Mouse (Mus musculus): ENCODE results near the gene Hmgcl.
"Not testable (repeated sequence)": the region's sequence is repeated elsewhere in the genome, so short reads cannot be mapped to it uniquely, and the experiment has no call there.

Gene Hmgcl

DNA sequence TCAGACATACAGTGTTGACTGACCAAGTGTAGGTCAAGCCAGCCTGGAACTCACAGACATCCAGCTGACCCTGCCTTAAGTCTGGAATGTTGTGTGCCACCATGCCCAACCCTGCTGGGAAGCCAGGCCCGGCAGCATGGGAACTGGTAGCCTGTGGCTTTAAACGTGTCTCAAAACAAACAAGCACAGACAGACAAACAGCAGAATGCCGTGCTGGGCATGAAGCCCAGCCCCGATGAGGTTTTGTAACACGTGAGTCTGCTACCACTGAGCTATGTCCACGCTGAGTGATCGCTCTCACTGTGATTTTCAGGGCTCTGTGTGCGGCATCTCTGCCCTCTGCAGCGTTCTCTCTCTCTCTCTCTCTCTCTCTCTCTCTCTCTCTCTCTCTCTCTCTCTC lies 9.6 kb downstream of the Hmgcl start:
- no peak for DNase-seq (ENCODE audit: extremely low read depth, insufficient read length, low spot score)

DNA sequence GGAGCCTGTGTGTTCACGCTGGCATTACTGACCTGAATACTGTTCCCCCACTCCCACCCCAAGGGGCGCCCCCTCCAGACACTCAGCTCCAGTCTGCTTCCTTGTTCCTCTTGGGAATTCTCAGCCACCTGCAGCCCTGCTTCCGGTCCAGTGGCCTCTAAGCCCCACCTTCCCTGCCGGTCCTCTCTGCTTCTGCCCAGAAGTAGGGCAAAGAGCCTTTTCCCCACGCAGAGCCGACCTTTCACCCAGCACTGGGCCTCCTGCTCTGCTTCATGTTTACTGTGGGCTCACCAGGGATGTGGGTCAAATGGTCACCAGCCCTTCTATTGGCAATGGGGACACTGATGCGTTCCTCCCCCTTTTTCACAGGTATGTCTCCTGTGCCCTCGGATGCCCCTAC lies 12.1 kb downstream of the Hmgcl start:
- no peak for DNase-seq (ENCODE audit: extremely low read depth, insufficient read length, low spot score)

DNA sequence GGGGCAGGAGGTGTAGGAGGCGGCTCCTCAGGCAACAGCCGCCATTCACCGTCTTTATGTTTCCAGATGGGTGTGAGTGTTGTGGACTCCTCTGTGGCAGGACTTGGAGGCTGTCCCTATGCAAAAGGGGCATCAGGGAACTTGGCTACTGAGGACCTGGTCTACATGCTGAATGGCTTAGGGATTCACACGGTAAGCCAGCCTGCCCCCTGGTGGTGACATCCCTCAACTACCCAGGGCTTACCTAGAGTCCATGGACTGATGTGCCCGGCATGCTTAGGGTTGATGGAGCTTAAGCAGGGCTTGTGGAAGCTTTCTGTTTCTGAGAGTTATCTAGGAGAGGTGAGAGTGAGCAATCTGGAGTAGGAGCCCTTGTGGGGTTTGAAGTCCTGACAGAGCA lies 14.5 kb downstream of the Hmgcl start:
- peak; percentile 45 for DNase-seq (ENCODE audit: extremely low read depth, insufficient read length, low spot score)

DNA sequence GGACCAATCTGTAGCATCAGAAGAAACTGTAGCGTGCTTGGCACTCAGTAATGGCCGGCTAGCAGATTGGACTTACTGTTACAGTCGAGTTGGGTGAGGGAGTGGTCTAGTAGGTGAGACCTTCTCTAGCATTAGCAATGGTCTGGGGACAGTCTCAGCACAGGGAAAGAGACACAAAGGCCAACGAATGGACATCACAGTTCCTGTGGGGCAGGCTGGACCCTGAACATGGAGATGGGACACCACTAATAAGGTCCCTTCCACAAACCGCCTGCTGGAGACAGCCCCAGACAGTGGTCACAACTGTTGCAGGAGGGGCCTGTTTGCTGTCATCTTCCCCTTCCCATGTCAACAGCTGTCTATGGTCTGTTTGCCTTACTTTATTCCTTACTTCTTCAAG lies 15.5 kb downstream of the Hmgcl start:
- DNase-seq (ENCODE audit: extremely low read depth, insufficient read length, low spot score) = no peak

DNA sequence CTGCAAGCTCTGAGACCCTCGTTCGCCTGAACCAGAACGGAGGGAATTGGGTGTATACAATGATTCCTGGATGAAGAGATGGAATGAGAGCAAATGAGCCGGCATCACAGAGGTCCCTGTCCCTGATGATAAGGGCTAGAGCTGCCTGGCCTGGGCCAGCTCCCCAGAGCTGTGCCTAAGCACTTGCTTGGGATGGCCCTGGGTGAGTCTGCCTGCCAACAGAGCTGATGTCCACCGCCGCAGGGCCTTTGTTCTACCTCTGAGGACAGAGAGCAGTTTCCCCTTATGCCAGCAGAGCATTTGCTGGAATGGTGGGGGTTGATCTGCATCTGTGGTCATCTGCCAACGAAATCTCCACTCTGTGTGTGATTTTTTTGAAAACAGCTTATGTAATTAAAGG lies 15.9 kb downstream of the Hmgcl start:
- no peak for DNase-seq (ENCODE audit: extremely low read depth, insufficient read length, low spot score)

DNA sequence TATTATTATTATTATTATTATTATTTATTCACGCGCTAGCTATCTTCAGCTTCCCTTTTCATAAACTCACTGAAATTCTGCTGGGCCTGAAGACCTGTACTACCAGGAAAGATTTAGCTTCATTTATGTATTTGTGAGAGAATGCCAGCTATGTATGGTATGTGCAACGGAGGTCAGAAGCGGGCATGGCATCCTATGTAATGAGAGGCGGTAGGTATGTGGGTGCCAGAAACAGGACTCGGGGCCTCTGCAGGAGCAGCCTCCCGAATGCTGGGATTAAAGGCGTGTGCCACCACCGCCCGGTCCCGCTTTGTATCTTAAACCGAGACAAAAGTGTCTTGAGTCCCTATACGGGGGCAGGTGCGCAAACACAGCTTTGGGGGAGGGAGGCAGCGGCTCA lies 16.7 kb downstream of the Hmgcl start:
- DNase-seq (ENCODE audit: extremely low read depth, insufficient read length, low spot score) = no peak

DNA sequence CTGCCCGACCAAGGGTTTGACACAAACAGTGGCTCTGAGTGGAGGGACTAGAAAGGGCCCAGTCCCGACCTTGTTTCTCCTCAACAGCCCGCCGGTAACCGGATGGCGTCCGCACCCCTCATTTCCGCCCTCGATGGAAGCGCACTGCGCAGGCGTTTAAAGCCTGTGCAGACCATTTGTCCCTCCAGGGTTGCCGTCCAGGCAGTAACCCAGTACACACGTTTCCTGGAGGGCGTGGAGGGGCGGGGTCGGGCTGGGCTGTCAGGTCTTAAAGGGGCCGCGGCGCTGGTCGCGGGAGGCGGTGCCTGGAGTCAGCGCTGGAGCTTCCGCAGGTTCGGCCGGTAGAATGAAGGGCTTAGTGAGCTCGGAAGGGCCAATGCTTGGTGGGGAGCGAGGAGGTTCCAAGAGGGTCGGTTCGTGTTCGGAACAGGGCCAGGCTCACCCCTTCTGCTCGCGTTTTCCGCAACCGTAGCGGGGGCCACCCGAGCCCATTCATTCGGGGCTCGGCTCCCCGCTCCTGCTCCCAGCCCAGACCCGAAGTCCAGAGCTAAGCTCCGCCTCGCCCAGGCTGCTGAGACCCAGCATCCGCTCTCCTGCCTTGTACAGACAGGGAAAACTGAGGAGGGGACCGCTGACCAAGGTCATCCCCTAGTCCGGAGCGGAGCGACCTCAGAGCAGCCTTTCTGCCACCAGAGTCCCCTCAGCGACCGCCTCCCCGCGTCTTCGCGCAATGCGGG lies 17.4 kb downstream of the Hmgcl start, which contains the start of gene Gale:
Gale (plus strand) TSS at position 271 of the 737 bp plus-strand sequence.
- DNase-seq (ENCODE audit: extremely low read depth, insufficient read length, low spot score) = peak; percentile 96

DNA sequence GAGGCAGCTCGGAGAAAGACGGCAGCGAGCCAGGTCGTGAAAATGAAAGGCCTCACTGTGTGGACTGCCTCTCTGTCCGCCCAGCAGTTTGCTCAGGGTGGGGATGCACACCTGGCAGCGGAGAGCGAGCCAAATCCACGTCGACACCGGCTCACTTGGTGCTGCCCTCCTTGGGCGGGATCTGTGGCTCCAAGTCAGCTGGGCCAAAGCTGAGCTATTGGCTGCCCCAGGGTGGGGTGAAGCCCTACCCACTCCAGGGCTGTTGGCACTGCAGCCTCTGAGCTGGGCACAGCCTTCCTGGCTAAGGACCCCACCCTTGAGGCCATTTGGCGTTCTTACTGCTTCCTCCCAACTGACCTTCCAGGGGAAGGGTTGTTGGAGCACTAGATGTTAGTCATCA lies 18.2 kb downstream of the Hmgcl start:
- DNase-seq (ENCODE audit: extremely low read depth, insufficient read length, low spot score) = peak; percentile 90

DNA sequence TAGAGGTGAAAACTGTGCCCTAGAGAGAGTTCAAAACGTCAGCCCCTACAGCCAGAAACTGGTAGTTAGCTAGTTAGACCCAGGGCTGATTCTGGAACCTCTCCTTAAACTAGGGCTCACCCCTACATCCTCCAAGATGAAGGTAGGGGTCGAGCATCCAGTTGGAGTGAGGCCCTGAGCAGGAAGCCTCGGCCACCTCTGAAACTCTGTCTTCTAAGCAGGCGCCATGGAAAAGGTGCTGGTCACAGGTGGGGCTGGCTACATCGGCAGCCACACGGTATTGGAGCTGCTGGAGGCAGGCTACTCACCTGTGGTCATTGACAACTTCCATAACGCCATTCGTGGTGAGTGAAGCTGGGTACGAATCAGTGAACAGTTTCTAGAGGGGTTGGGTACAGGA lies 18.9 kb downstream of the Hmgcl start:
- no peak for DNase-seq (ENCODE audit: extremely low read depth, insufficient read length, low spot score)

DNA sequence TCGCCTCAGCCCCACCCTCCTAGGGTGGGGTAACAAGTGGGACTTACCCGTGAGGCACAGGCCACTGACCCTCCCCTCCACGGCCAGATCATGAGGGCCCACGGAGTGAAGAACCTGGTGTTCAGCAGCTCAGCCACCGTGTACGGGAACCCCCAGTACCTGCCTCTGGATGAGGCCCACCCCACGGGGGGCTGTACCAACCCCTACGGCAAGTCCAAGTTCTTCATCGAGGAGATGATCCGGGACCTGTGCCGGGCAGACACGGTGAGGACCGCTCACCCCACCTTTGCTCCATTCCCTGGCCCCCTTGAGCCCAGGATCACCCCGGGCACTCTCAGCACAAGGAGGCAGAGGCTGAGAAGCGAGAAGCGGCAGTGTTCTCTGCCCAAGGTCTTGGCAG lies 20.0 kb downstream of the Hmgcl start:
- DNase-seq (ENCODE audit: extremely low read depth, insufficient read length, low spot score) = no peak

DNA sequence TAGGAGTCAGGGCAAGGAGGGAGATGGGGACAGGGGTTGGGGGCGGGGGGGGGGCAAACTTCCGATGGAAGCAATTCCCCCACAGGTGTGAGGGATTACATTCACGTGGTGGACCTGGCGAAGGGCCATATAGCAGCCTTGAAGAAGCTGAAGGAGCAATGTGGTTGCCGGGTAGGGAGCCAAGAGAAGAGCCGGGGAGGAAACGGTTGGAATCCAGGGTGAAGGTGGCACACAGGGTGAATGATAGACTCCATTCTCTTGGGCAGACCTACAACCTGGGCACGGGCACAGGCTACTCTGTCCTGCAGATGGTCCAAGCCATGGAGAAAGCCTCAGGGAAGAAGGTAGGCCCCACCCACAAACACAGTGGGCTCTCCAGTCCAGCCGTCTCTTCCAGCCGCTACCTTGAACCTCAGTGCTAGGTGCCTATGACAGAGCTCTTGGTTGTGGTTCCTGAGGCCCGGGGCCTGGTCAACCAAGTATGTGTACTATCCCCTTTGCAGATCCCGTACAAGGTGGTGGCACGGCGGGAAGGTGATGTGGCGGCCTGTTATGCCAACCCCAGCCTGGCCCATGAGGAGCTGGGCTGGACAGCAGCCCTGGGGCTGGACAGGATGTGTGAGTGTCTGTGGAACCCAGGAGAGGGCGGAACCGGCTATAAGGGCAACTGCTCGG lies 21.0 kb downstream of the Hmgcl start:
- DNase-seq (ENCODE audit: extremely low read depth, insufficient read length, low spot score) = peak; percentile 23

DNA sequence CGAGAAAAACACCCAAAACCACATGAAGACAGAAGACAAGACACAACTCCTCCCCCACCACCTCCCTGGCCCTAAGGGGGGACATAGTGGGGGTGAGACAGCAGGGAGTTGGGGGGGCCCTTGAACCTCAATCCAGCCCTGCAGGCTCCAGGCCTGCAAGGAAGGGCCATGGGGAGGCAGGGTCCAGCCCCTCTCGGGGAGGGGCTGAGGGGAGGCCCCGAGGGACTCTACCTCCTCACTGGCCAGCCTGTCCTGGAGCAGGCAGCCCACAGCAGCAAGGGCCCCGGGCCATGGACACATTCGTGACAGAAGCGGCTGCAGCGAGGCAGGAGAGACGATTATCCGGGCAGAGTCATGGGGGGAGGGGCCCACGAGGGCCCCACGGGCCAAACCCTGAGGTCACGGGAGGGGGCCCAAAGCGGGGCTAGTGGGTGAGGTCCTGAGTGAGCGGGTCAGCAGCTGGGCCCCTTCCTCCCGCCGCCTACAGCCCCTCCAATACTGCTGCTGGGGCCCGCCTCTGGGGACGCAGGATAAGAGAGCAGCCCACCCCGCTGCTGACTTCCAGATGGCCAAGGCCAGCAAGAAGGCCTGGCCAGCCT lies 22.1 kb downstream of the Hmgcl start:
- DNase-seq (ENCODE audit: extremely low read depth, insufficient read length, low spot score) = no peak

DNA sequence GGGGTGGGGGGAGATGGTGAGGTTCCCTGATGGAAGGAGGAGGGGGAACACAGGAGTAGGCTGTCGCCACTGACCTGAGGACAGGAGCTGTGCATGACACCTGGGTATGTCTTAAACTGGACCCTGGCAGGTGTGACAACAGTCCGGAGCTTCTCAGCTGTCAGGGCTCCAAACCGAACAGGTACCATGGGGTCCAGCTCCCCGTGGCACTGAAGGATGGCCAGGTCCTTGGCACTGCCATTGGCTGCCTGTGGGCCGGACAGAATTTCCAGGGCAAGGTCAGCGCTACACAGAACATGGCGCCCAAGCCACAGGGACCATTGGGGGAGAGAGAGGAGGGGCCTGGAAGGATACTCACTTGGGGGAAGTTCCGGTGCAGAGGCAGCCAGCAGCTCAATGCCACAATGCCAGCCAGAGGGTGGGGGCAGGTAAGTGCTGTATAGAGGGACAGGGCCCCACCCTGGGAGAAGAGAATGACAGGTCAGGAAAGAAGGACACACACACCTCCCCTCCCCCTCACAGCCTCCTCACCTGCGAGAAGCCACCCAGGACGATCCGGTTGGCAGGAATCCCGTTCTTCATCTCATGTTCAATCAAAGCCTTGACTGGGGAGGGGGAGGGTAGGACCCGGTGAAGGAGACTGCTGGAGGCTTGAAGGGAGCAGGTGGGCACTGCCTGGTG lies 23.0 kb downstream of the Hmgcl start:
- DNase-seq (ENCODE audit: extremely low read depth, insufficient read length, low spot score) = no peak

DNA sequence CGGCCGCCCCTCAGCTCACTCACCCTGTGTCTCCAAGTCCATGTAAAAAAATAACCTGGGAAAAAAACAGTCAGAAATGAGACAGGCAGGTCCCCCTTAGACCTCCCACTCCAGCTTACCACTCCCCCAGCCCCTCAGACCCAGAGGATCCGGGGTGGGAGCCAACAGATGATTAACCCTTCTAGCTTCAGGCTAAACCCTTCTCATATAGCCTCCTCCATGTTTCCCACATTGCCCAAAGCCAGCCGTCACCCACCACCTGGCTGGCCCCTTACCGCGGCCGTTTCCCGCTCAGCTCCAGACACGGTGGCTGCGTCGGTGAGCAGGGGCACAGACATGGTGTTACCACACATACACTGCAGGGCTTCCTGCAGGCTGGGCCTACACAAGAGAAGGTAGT lies 24.3 kb downstream of the Hmgcl start:
- no peak for DNase-seq (ENCODE audit: extremely low read depth, insufficient read length, low spot score)

DNA sequence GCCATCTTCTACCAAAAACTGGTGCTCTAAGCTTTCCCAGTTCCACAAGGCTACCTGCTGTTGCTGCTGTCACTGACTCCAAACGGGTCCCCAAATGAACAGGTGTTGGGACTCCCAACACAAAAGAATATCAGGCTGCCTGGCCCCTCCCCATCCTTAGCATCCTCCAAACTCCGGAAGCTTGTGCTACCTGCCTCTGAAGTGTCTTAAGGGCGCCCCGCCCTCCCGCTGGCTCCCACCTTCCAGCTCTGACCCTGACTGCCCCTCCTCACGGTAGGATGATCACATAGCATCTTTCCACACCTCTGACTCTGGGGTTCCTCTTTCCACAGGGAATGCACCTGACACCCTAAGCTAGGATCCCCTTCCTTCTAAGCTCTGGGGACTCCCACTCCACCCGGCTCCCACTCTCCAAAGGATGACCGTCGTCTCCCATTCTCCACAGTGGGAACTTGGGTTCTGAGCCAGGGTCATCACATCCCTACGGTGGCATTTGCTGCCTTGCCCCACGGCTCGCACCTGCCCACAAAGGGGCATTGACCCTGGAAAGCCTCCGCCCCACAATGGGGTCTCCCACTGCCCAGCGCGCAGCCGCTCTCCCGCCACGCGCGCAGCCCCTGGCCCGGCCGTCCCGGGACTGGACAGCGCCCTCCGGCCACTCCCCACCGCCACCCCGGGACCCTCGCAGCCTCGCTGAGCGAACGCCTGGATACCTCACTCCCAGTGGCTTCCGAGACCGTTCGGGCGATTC lies 25.7 kb downstream of the Hmgcl start:
- peak; percentile 18 for DNase-seq (ENCODE audit: extremely low read depth, insufficient read length, low spot score)

DNA sequence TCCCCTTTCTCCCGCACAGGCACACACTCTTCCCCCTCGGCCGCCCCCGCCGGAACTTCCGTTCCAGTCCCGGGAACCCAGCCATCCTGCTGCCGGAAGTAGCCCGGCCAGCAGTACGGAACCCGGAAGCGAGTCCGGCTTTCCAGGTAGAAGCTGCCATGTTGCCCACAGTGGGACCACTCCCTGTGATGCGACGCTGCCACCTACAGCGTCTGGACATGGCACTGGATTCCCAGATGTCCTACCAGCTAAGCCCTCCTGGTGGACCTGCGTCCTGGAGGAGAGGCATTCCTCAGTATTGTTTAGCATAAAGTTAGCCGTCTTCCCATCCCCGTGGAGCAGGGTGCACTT lies 26.3 kb downstream of the Hmgcl start, which contains the start of gene Lypla2:
Lypla2 (minus strand) TSS at position 71 of the 351 bp plus-strand sequence.
- DNase-seq (ENCODE audit: extremely low read depth, insufficient read length, low spot score) = peak; percentile 76

DNA sequence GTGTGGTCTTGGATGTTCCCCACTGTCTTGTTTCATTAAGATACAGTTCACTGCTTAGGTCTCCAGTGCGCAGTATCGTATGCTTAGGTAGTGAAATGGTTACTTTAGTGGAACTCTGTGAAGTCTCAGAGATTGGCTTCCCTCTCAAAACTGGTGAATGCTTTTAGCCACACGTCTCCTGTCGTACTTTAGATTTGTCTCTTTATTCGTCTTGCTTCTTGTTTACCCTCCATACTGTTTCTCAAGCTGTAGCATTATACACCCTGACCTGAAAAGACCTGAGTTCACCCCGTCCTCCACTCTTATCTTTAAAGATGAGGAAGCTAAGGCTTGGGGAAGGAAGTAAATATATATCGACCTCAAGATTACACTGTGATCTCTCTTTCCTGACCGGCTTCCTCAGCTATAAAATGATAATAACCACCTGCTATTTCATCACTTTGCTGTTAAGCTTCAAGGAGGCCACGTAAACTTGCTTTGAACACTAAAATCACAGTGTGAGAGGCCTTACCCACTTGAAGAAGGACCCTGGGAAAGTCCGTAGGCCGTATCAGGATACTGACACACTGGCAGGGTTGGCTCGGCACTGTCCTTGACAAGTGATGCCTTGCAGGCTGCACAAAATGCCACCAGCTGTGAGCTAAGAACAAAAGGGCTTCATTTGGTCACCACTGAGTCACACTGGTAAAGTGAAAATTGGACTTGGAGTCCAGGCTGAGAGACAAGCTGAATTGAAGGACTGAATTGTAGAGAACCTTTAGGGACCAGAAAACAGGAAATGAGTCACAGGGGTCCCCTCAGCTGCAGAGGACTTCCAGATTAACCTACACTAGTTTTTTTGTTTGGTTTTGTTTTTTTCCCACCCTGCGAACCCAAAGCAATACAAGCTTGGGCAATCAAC lies 26.9 kb downstream of the Hmgcl start:
- DNase-seq (ENCODE audit: extremely low read depth, insufficient read length, low spot score) = no peak

DNA sequence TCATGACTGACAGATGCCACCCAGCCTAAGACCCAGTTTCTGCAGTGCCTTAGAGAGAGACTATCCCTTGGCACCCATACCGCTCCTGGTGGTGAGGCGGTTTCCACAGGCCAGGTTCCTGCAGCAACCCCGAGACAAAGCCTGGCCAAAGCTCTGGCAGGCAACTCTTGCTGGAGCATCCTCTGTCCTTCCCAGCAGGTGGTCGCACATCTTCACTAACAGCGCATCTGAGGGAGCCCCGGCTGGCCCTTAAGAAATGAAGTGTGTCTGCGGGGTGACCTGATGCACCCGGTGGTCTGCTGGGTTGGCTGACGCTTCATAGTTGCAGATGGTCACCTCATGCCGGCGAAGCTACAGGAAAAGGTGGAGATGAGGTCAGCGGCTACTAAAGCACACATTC lies 29.9 kb downstream of the Hmgcl start:
- no peak for DNase-seq (ENCODE audit: extremely low read depth, insufficient read length, low spot score)

DNA sequence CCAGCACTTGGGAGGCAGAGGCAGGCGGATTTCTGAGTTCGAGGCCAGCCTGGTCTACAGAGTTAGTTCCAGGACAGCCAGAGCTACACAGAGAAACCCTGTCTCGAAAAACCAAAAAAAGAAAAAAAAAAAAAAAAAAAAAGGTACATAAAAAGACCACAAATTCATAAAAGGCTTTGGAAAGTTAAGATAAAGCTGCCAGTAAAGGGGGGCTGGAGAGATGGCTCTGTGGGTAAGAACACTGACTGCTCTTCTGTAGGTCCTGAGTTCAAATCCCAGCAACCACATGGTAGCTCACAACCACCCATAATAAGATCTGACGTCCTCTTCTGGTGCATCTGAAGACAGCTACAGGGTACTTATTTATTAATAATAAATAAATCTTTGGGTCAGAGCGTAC lies 34.0 kb downstream of the Hmgcl start:
- not testable (repeated sequence) for DNase-seq (ENCODE audit: extremely low read depth, insufficient read length, low spot score)
